Mouse (Mus musculus): ENCODE measurements around the gene Cntn4.

- TF ChIP-seq CTCF (IDR thresholded peaks at IDR 0.05; ENCODE audit: borderline replicate concordance, extremely low read depth, insufficient read depth, insufficient read length) (no peak), POLR2A (IDR thresholded peaks at IDR 0.05; ENCODE audit: borderline replicate concordance, extremely low read depth, insufficient read depth, insufficient read length, poor library complexity, severe bottlenecking) (no peak)
Observed at GRCm38 (mm10) chr6:106732563-106732962, 1055.1 kb downstream of the Cntn4 start.

All from brain, embryonic 14.5 days (tissue).